Mouse (Mus musculus) kidney, adult 2 months (tissue): ENCODE data around the gene BC037034.

Experiments
- CTCF ChIP-seq: fragments of 200-500 bp; conservative IDR thresholded peaks from 2 replicates; pipeline ENCODE4 v1.5.1; 2011; ENCODE audit warnings: low read depth, mild to moderate bottlenecking, control low read depth, low read length, moderate library complexity, mixed read lengths; ENCODE audit not compliant: insufficient read depth, insufficient read length
- POLR2A ChIP-seq: fragments of 200-500 bp; IDR thresholded peaks from one replicate; pipeline ENCODE4 v1.6.1; 2011; ENCODE audit warnings: low read depth, low read length, control low read depth

DNA sequence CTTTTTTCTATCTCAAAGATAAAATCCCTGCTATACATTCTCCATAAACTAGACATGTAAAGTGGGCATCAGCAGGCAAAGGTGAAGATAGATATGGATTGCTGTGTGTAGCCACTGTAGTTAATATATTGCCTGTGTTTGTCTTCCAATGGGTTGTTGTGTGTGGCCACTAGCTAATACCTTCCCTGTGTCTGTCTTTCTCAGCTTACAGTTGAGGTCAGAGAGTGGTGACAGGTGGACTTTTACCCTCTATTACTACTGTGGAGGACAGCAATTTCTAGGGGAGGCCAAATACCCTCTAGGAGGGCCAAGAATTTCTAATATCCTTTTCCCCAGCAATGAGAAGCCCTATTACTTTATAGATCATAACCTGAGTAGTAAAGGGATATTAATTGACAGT lies 29.6 kb downstream of the BC037034 start:
- TF ChIP-seq CTCF (no peak), POLR2A (no peak)
